Mouse (Mus musculus) spleen, adult 10 weeks (tissue): ENCODE results near the gene Icam1. TPM values are rescaled to one million over a fixed set of nuclear protein-coding genes. Genes with fewer than 3 reads are reported as not detected.

Experiments
- polyA plus RNA-seq: library from polyadenylated mRNA; stranded (reverse); fragments of 350-450 nt; fragmentation: Illumina TruSeq; extraction: RNeasy Lipid Tissue Mini Kit (QIAGEN cat#74804); gene quantifications from one replicate; pipeline ENCODE4 v1.2.3, GENCODE M21; 2015; ENCODE audit warnings: low replicate concordance; ENCODE audit not compliant: insufficient read depth

Icam1 gene
- polyA plus RNA-seq: 75.3 TPM

DNA sequence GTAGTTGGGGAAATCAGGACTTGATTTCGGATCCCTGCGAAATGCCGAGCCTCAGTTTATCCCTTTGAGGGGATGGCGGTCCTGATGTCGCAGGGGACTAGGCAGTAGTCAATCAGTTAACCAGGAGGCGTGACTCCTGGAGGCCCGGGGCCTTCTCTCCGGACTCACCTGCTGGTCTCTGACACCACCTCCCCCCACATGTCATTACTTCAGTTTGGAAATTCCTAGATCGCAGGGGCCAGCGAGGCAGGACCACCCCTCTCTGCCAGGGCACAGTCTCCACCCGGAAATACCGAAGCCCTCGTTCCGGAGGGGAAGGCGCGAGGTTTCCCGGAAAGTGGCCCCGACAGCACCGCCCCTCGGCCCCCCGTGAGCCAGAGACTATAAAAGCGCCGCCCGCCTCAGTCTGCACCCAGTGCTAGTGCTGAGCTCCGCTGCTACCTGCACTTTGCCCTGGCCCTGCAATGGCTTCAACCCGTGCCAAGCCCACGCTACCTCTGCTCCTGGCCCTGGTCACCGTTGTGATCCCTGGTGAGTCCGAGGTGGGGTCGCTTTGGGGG lies at the start of gene Icam1:
Gene Icam1, plus strand, starts transcription at position 415 of the 560 bp plus-strand sequence.

DNA sequence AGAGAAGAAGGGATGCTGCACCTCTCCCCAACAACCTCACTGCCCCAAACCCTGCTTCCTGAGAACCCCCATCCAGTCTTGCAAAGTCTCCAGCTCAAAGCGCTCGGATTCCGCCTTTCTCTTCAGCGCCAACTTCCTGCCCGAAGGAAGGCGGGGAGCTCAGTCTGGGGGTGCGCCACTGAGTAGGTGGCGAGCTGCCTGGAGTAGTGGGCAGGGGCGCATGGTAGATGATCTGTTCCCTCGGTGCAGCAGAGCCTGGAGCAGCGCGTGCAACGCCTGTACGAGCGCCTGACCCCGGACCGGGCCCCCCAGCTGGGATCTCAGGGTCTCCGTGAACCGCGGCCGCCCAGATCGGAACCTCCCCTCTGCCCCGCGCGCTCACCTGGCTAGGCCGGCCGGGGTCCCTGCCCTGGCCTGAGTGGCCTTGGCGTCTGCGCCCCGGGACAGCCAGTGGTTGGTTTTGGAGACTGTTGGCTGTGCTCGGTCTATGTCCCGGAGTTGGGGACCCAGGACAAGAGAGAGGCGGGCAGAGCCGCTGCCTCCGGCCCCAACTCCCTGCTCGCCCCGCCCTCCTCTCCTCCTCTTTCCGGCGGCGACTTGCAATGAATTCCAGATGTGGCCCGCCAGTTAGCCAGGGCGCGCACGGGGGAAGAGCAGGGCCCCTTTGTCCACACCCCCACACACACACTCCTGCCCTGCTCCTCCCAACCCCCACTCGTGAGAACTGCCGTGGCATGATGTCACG lies 39.4 kb upstream of the Icam1 start, which contains the start of gene S1pr2:
Gene S1pr2, minus strand, starts transcription at position 566 of the 745 bp plus-strand sequence.

DNA sequence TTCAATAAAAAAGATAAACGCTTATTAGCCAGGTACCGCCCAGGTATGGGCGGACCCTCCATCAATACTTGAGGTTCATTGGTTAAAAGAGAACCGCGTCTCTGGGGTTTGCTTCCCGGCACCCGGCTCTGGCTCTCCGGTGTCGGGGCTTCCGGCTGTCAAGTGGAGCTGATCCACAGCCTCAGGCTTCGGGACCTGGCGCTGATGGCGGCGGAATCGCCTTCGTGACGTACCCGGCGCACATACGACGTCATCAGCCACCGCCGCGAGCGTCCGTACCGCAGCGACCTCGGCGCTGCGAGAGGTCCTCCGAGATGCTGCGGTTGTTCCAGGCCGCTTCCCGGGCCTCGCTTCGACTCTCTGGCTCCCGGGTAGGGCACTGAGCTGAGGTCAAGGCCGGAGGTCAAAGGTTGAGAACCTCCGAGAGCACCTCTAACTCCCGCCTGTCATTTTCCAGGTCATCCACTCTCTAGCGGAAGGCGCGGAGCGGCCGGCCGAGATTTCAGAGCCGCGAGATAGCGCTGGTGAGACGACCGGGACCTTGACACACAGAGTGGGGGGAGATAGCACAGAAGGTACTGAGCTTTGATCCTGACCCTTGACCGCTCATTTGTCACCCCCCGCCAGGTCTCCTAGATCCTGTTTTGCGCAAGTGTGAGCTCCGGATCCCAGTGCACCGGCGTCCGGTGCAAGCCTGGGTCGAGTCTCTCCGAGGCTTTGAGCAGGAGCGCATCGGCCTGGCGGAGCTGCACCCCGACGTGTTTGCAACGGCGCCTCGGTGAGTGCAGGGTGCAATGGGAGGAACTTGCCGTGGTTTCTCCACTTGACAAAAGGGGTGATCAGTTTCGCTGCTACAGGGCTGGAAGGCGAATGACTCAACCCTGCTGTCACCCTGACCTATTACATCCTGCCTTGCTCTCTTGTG lies 12.9 kb upstream of the Icam1 start, which contains the start of gene Mrpl4:
Gene Mrpl4, plus strand, starts transcription at position 112 of the 925 bp plus-strand sequence.

DNA sequence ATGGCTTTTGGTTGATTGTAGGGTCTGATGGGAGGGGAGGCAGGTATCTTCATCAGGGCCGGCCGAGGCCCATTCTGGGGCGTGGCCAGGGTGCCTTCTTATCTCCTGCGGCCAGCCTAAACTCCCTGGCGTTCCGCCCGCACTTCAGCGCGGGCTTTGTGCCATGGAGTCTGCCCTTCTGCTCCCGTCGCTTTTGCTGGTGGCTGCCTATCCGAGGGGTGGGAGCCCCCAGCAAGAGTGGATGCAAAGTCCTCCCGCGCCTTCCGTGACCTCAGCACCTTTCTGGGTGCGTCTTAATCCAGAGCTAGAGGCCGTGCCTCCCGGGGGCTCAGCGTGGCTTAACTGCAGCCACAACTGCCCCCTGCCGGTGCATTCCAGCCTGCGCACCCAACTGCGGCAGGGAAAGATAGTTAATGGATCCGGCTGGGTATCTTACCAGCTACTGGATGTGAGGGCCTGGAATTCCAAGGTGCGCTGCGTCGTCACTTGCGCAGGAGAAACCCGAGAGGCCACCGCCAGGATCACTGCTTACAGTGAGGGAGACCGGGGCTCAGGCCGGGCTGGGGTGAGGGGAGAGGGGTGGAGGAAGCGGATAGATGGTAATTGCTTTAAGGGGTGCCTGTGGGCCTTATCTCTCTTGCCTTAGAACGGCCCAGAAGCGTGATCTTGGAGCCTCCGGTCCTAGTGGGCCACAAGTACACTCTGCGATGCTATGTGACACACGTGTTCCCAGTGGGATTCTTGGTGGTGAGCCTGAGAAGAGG lies 13.7 kb downstream of the Icam1 start, which contains the start of gene Icam4:
Gene Icam4, plus strand, starts transcription at position 83 of the 764 bp plus-strand sequence.

DNA sequence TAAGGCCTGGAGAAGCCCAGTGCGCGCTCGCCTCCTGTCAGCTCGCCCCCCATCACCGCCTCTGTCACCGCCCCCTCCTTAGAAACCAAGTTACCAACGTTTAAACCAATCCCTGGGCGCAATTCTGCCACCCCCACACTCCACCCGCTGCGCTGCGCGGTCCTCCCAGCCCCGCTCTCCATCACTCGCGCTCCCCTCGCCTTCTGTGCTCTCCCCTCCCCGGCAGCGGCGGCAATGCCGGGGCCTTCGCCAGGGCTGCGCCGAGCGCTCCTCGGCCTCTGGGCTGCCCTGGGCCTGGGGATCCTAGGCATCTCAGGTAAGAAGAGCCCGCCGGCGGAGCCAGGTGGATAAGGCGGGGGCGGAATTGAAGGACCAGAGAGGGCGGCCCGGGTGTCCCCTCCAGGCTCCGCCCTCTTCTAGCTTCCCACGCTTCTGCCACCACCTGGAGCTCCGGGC lies 16.1 kb downstream of the Icam1 start, which contains the start of gene Icam5:
Gene Icam5, plus strand, starts transcription at position 178 of the 456 bp plus-strand sequence.

DNA sequence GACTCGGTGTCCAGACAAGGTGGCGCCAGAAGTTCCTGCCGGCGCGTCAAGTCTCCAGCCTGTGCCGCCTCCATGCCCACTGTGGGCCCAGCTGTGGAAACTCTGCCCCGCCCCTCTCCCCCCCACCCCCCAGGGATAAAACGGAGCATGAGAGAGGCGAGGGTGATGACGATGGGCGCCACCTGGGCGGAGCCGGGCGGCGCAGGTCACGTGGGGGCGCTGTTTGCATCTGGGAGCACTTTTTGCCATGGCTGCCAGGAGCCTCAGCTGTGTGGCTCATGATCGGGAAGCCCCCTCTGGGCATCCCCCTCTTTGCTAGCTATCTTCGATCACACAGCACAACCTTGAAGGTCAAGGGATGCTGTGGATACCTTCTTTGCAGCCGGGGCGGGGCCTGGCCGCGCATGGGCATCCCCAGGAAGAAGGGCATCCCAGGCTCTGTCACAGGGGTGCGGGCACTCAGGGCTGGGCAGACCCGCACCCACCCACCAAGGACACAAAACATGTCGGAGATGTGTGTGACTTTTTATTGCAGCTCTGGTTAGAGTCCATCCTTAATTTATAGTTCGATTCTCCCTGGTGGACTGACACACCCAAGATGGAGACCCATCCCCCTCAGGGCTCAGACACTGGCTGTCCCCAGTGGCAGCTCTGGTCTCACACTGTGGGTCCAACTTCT lies 51.4 kb downstream of the Icam1 start, which contains the start of gene Zglp1:
Gene Zglp1, minus strand, starts transcription at position 88 of the 679 bp plus-strand sequence.

DNA sequence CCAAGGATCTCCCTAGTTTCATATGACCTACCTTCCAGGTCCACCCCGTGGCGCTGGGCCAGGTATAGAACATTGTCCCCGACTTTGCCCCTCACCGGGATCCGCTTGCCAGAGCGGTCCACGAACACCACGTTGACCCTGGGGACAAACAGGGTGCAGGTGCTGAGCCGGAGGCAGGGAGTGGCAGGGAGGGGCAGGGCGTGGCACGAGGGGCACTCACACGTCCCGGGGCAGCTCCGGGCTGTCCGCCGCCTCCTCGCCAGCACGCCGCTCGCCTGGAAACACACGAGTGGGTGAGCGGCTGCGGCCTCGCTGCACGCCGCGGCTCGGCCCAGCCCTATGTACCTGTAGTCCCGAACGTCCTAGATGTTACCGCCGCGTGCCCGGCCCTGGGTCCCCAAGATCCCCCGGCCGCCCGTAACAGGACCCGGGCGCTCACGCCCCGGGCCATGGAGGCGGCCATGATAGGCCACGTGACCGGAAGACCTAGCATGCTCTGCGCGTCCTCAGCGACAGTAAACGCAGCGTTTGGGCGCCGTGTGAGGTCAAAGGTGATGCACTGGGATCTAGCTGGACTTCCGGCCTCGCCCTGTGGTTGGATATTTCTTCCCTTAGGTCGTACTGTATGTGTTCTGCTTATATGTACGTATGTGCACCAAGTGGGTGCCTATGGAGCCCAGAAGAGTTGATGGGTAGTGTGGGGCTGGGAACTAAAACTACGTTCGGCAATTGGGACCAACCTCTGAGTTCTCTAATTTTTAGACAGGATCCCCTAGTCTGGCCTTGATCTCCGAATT lies 57.5 kb downstream of the Icam1 start, which contains the start of the genes Gm49373 and Fdx1l:
Gene Gm49373, minus strand, starts transcription at position 53 of the 797 bp plus-strand sequence.
Gene Fdx1l, minus strand, starts transcription at position 571 of the 797 bp plus-strand sequence.

Other genes with a start within 250 kb of the Icam1 start
- gene Col5a3, start 200.9 kb upstream of the Icam1 start, polyA plus RNA-seq: 0.29 TPM
- gene Rdh8, start 197.5 kb upstream of the Icam1 start, polyA plus RNA-seq: not detected
- gene A230050P20Rik, start 147.3 kb upstream of the Icam1 start, polyA plus RNA-seq: 29.9 TPM
- gene Angptl6, start 136.3 kb upstream of the Icam1 start, polyA plus RNA-seq: 0.44 TPM
- 14.3 TPM for gene Ppan, start 127.8 kb upstream of the Icam1 start, polyA plus RNA-seq
- gene Eif3g, start 117.4 kb upstream of the Icam1 start, polyA plus RNA-seq: 129 TPM
- gene Dnmt1, start 56.1 kb upstream of the Icam1 start, polyA plus RNA-seq: 50.1 TPM
- 2.0 TPM for gene S1pr2, start 39.2 kb upstream of the Icam1 start, polyA plus RNA-seq
- 16.7 TPM for gene Mrpl4, start 13.2 kb upstream of the Icam1 start, polyA plus RNA-seq
- gene Icam4, start 13.4 kb downstream of the Icam1 start, polyA plus RNA-seq: 0.57 TPM
- 0.10 TPM for gene Icam5, start 16.1 kb downstream of the Icam1 start, polyA plus RNA-seq
- gene Zglp1, start 51.1 kb downstream of the Icam1 start, polyA plus RNA-seq: 0.33 TPM
- gene Gm49373, start 57.1 kb downstream of the Icam1 start, polyA plus RNA-seq: not detected
- gene Fdx1l, start 57.6 kb downstream of the Icam1 start, polyA plus RNA-seq: 21.1 TPM
- gene Gm38431, start 76.0 kb downstream of the Icam1 start, polyA plus RNA-seq: 1.5 TPM
- gene Raver1, start 76.0 kb downstream of the Icam1 start, polyA plus RNA-seq: 26.0 TPM
- gene Tyk2, start 115.3 kb downstream of the Icam1 start, polyA plus RNA-seq: 33.0 TPM
- gene Cdc37, start 134.0 kb downstream of the Icam1 start, polyA plus RNA-seq: 112 TPM
- gene Pde4a, start 149.7 kb downstream of the Icam1 start, polyA plus RNA-seq: 8.6 TPM
- gene Keap1, start 223.4 kb downstream of the Icam1 start, polyA plus RNA-seq: 18.0 TPM
- gene S1pr5, start 232.5 kb downstream of the Icam1 start, polyA plus RNA-seq: 3.4 TPM
- 8.0 TPM for gene Atg4d, start 249.3 kb downstream of the Icam1 start, polyA plus RNA-seq